Mouse (Mus musculus): ENCODE measurements at regions not wholly inside any gene's neighbourhood (a gene's known extent, or its start where the extent isn't known, plus 50 kb on each side); places are given as distances from the start of the nearest gene placed in this dataset.

DNA sequence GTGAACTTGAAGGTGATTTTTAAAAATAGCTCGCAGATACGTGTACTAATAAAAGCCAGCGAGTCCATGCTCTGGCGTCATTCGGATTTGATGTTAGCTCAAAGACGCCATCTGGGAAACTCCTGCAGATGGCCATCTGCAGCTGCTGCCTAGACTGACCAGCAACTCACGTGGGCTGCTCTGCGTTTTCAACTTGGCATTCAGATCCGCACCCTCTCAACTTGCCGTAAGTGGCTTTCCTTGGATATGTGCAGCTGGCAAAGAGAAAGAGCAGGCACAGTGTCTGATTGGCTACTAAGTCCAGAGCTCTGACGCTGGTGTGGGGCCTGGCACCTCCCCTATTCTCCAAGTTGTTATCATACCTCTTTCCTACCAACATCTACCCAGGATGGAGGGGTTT lies 77.6 kb upstream of the Ajap1 start:
- 0 out of 2 replicates have a peak, but pooled peaks have one; percentile 37 for ATAC-seq (replicated peaks; ENCODE audit: extremely low read depth, insufficient read depth, low FRiP score)
- H3K36me3 ChIP-seq (ENCODE audit: control insufficient read depth, insufficient read depth) = no peaks in the 10 kb centered on the region
- H3K27ac ChIP-seq (ENCODE audit: low read length) = no peak overlapping the region
- peaks cover 3% of the 10 kb centered on the region; the same call in 1 of the 2 replicates for H3K27me3 ChIP-seq (ENCODE audit: control insufficient read depth, insufficient read depth, low read length)
- 43% methylated on average over 11 of the region's 11 CpGs for WGBS
- peak overlapping the region; percentile 5; the same call in 1 of the 2 replicates for H3K4me2 ChIP-seq (ENCODE audit: low read depth, low read length)
- no peaks in the 10 kb centered on the region for H3K9me3 ChIP-seq (replicated peaks; ENCODE audit: control insufficient read depth, low read length)
- no peak overlapping the region for H3K9ac ChIP-seq (ENCODE audit: low read length)
- H3K4me1 ChIP-seq (ENCODE audit: control insufficient read depth, insufficient read depth, low read length) = 0 out of 2 replicates have a peak, but pooled peaks cover 2% of the 10 kb centered on the region
- no peak overlapping the region for H3K4me3 ChIP-seq (ENCODE audit: low read length)

DNA sequence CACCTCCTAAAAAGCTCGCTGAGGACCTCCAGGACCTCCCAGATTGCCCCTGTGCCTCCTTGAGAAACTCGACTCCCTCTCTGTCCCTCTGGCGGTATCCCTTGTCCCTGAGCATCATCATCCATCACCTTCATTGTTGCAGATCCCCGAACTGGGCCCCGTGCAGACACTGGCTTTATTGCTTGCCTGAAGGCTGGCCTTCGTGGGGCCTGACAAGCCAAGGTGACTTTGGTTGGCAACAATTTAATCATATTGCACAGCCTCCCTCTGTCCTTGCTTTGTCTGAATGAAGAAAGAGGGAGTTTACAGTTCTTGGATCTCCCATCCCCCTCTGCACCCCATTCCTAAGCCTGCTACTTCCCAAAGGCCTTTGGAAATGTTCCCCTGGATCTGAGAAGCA lies 78.3 kb upstream of the Ajap1 start:
- Histone ChIP-seq H3K4me2 (ENCODE audit: low read depth, low read length) (no peak overlapping the region), H3K27me3 (ENCODE audit: control insufficient read depth, insufficient read depth, low read length) (peaks cover 3% of the 10 kb centered on the region; the same call in 1 of the 2 replicates), H3K27ac (ENCODE audit: low read length) (no peak overlapping the region), H3K36me3 (ENCODE audit: control insufficient read depth, insufficient read depth) (no peaks in the 10 kb centered on the region), H3K4me1 (ENCODE audit: control insufficient read depth, insufficient read depth, low read length) (0 out of 2 replicates have a peak, but pooled peaks cover 2% of the 10 kb centered on the region), H3K4me3 (ENCODE audit: low read length) (no peak overlapping the region), H3K9ac (ENCODE audit: low read length) (no peak overlapping the region), H3K9me3 (replicated peaks; ENCODE audit: control insufficient read depth, low read length) (no peaks in the 10 kb centered on the region)
- ATAC-seq (replicated peaks; ENCODE audit: extremely low read depth, insufficient read depth, low FRiP score) = no peak
- WGBS = 35% methylated on average over 6 of the region's 6 CpGs

DNA sequence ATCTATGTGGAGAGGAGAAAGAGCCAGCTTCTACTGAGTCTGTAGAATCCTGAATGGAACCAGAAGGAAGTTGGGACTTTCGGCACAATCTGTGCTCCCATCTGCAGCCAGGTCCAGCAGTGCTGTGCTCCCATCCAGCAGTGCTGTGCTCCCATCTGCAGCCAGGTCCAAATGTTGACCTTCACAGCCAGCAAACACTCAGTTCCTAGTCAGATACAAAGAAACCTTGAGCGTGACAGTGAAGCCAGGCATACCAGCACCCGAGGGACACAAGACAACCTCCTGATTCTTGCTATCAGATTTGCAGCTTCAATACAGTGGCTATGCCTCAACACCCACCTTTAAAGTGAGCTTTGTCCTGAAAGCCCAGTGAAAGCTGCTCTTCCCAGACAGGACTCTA lies 79.4 kb upstream of the Ajap1 start:
- Histone ChIP-seq H3K4me3 (ENCODE audit: low read length) (no peak overlapping the region), H3K9ac (ENCODE audit: low read length) (no peak overlapping the region), H3K9me3 (replicated peaks; ENCODE audit: control insufficient read depth, low read length) (no peaks in the 10 kb centered on the region), H3K4me2 (ENCODE audit: low read depth, low read length) (no peak overlapping the region), H3K27me3 (ENCODE audit: control insufficient read depth, insufficient read depth, low read length) (peaks cover 3% of the 10 kb centered on the region; the same call in 1 of the 2 replicates), H3K27ac (ENCODE audit: low read length) (no peak overlapping the region), H3K4me1 (ENCODE audit: control insufficient read depth, insufficient read depth, low read length) (0 out of 2 replicates have a peak, but pooled peaks cover 2% of the 10 kb centered on the region), H3K36me3 (ENCODE audit: control insufficient read depth, insufficient read depth) (no peaks in the 10 kb centered on the region)
- WGBS = 86% methylated on average over 3 of the region's 3 CpGs
- ATAC-seq (replicated peaks; ENCODE audit: extremely low read depth, insufficient read depth, low FRiP score) = no peak

DNA sequence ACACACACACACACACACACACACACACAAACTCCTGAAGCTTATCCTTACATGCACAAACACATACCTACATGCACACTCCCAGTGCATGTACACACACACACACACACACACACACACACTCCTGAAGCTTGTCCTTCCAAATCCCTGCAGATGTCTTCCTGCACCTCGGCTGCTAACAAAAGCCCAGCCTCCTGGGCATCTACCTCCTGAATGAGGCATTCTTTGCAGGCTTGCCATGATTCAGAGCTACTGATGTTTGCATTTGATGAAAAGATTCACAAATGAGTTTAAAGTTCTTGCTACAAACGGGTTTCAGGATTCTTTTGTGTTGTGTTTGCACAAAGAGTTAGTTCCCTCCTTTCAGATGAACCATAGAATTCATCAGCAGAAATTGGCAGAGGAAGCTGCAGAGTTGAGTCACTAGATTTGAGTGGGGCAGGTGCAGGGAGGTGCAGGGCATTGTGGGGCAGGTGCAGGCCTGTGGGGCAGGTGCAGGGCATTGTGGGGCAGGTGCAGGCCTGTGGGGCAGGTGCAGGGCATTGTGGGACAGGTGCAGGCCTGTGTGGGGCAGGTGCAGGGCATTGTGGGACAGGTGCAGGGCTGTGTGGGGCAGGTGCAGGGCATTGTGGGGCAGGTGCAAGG lies 84.8 kb upstream of the Ajap1 start:
- ATAC-seq (replicated peaks; ENCODE audit: extremely low read depth, insufficient read depth, low FRiP score) = no peak
- H3K4me2 ChIP-seq (ENCODE audit: low read depth, low read length) = no peak overlapping the region
- 38% methylated on average over 2 of the region's 2 CpGs for WGBS
- H3K9ac ChIP-seq (ENCODE audit: low read length) = no peak overlapping the region
- no peaks in the 10 kb centered on the region for H3K36me3 ChIP-seq (ENCODE audit: control insufficient read depth, insufficient read depth)
- no peaks in the 10 kb centered on the region for H3K4me1 ChIP-seq (ENCODE audit: control insufficient read depth, insufficient read depth, low read length)
- H3K27me3 ChIP-seq (ENCODE audit: control insufficient read depth, insufficient read depth, low read length) = no peaks in the 10 kb centered on the region
- H3K4me3 ChIP-seq (ENCODE audit: low read length) = no peak overlapping the region
- no peak overlapping the region for H3K27ac ChIP-seq (ENCODE audit: low read length)
- no peaks in the 10 kb centered on the region for H3K9me3 ChIP-seq (replicated peaks; ENCODE audit: control insufficient read depth, low read length)

DNA sequence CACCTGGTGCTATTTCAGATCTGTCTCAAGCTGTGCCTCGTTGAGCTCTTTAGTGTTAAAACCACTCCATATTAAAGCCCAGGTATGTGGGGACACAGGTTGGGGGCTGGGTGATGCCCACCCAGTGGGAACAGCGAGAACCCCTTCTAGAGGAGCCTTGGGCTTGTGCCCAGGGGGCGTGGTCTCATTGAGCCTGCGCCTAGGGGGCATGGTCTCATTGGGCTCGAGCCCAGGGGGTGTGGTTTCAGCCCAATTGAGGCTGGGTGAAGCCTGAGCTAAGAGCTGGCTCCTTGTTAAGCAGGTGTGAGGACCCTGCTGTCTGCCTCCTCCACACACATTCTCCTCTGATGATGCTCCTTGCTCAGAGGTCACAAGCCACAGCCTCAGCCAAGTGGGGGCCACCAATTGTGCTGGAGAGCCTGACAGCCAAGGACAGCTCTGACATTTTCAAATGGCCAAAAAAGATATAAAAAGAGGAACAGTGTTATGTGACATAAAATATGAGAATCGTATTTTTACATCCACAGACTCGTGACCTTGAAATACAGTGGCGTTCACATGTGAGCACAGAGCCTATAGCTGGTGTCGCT lies 90.7 kb upstream of the Ajap1 start:
- Histone ChIP-seq H3K9me3 (replicated peaks; ENCODE audit: control insufficient read depth, low read length) (no peaks in the 10 kb centered on the region), H3K4me1 (ENCODE audit: control insufficient read depth, insufficient read depth, low read length) (no peaks in the 10 kb centered on the region), H3K27me3 (ENCODE audit: control insufficient read depth, insufficient read depth, low read length) (no peaks in the 10 kb centered on the region), H3K4me3 (ENCODE audit: low read length) (no peak overlapping the region), H3K27ac (ENCODE audit: low read length) (no peak overlapping the region), H3K36me3 (ENCODE audit: control insufficient read depth, insufficient read depth) (no peaks in the 10 kb centered on the region), H3K4me2 (ENCODE audit: low read depth, low read length) (no peak overlapping the region), H3K9ac (ENCODE audit: low read length) (no peak overlapping the region)
- WGBS = 51% methylated on average over 9 of the region's 9 CpGs
- no peak for ATAC-seq (replicated peaks; ENCODE audit: extremely low read depth, insufficient read depth, low FRiP score)

DNA sequence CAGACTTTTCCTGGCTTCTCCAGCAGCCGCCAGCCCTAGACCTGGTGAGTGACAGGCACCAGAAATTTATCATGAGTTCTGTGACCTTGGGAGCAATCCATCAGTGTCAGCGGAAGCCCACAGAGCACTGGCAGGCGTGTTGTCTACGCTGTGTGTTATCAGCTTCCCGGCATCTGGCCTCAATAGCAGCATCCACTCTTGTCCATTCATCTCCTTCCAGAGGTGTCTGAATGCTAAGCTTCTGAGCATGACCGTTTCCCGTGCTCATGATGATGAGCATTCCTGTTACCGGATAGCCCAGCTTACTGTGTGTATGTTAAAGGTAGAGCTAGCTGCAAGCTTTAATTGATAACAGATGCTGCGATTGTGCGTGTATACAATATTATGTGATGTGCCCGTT lies 110.7 kb upstream of the Ajap1 start:
- no peak for ATAC-seq (replicated peaks; ENCODE audit: extremely low read depth, insufficient read depth, low FRiP score)
- WGBS = 37% methylated on average over 11 of the region's 11 CpGs

DNA sequence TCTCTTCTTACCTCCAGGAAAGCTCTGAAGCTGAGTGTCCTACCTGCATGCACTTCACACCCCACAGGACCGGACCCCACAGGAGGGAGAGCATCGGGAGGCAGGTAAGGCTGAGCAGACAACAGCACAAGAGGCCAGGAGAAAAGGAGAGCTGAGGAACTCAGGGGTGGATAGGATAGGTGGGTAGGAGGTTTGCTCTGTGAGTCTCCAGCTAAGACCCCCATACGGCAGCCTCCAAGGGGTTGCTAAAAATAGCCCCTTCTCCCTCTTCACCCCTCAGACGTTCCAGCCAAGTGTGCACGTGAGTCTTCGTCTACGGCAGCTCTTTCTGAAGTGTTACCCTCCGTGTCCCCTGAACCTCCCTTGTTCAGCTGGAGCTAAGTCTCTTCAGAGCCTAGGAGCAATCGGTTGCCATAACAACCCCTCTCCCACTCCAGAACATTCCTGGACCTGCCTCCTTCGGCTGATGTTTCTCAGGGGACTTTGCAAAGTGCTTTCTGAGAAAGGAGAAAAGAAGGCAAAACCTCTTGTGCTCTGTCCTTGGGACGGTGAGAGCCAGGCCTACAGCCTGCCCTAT lies 117.3 kb upstream of the Ajap1 start:
- 35% methylated on average over 11 of the region's 11 CpGs for WGBS
- Histone ChIP-seq H3K9ac (ENCODE audit: low read length) (no peak overlapping the region), H3K4me2 (ENCODE audit: low read depth, low read length) (no peak overlapping the region), H3K4me3 (ENCODE audit: low read length) (no peak overlapping the region), H3K27ac (ENCODE audit: low read length) (no peak overlapping the region), H3K9me3 (replicated peaks; ENCODE audit: control insufficient read depth, low read length) (peaks cover 3% of the 10 kb centered on the region; the same call in 1 of the 2 replicates), H3K27me3 (ENCODE audit: control insufficient read depth, insufficient read depth, low read length) (no peaks in the 10 kb centered on the region), H3K4me1 (ENCODE audit: control insufficient read depth, insufficient read depth, low read length) (no peaks in the 10 kb centered on the region), H3K36me3 (ENCODE audit: control insufficient read depth, insufficient read depth) (no peaks in the 10 kb centered on the region)
- no peak for ATAC-seq (replicated peaks; ENCODE audit: extremely low read depth, insufficient read depth, low FRiP score)

More for the DNA sequence above, 110.7 kb upstream of the Ajap1 start:
- no peak overlapping the region for H3K4me2 ChIP-seq (ENCODE audit: low read depth, low read length)
- peaks cover 3% of the 10 kb centered on the region; the same call in 1 of the 2 replicates for H3K9me3 ChIP-seq (replicated peaks; ENCODE audit: control insufficient read depth, low read length)
- no peak overlapping the region for H3K4me3 ChIP-seq (ENCODE audit: low read length)
- no peak overlapping the region for H3K27ac ChIP-seq (ENCODE audit: low read length)
- H3K9ac ChIP-seq (ENCODE audit: low read length) = no peak overlapping the region
- H3K4me1 ChIP-seq (ENCODE audit: control insufficient read depth, insufficient read depth, low read length) = no peaks in the 10 kb centered on the region
- H3K36me3 ChIP-seq (ENCODE audit: control insufficient read depth, insufficient read depth) = no peaks in the 10 kb centered on the region
- H3K27me3 ChIP-seq (ENCODE audit: control insufficient read depth, insufficient read depth, low read length) = no peaks in the 10 kb centered on the region

DNA sequence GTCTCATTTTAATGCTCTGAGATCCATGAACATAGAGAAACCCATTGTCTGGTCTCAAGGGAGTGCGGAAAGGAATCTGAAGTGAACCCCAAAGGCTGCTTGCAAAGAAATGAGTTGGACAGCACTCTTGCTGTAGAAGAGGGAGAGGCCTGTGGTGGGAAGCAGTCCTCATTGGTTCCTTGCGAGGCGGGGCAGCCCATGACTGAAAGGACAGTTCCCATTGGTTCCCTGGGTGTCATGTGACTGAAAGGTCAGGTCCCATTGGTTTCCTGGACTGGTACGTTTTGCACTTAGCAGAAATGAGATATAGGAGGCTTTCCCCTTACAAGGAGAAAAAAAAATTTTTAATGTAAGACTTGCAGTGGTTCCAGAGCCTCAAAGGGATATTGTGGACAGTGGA lies 119.9 kb upstream of the Ajap1 start:
- Histone ChIP-seq H3K9ac (ENCODE audit: low read length) (no peak overlapping the region), H3K9me3 (replicated peaks; ENCODE audit: control insufficient read depth, low read length) (no peaks in the 10 kb centered on the region), H3K4me3 (ENCODE audit: low read length) (no peak overlapping the region), H3K27me3 (ENCODE audit: control insufficient read depth, insufficient read depth, low read length) (no peaks in the 10 kb centered on the region), H3K4me1 (ENCODE audit: control insufficient read depth, insufficient read depth, low read length) (no peaks in the 10 kb centered on the region), H3K36me3 (ENCODE audit: control insufficient read depth, insufficient read depth) (no peaks in the 10 kb centered on the region), H3K4me2 (ENCODE audit: low read depth, low read length) (no peak overlapping the region), H3K27ac (ENCODE audit: low read length) (no peak overlapping the region)
- ATAC-seq (replicated peaks; ENCODE audit: extremely low read depth, insufficient read depth, low FRiP score) = no peak
- WGBS = 86% methylated on average over 4 of the region's 4 CpGs

Measured in heart, embryonic 16.5 days (tissue).